Mouse (Mus musculus) heart, postnatal 0 days (tissue): ENCODE results near the gene Taf4.

Experiments used
- CTCF ChIP-seq: IDR thresholded peaks from 2 replicates; pipeline ENCODE4 v1.5.1; 2016; ENCODE audit warnings: antibody characterized with exemption, control low read depth, low read depth
- EP300 ChIP-seq: IDR thresholded peaks from 2 replicates; pipeline ENCODE4 v1.6.1; 2016; ENCODE audit warnings: antibody characterized with exemption, low read depth

DNA sequence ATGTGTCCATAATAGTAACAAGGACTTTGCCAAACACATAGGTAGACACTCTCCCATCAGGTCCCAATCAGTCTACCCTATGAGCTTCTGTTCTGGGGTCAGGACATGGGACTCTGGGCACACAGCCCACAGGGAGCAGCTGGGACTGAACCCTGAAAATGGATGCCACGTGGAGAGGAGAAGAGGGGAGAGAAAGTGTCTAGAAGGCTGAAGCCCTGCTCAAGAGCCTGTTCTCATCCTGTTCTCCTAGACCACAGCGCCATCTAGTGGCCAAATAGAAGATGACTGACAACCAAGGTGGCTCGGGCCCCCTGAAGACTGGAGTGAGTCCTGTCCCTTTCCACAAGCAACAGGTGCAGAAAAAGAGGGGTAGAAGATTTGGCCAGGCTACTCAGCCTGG is 101.3 kb downstream of the Taf4 start:
- TF ChIP-seq CTCF (peak; percentile 87), EP300 (no peak)
